Mouse (Mus musculus) monocyte, adult 2 months (primary cell): ENCODE measurements around the gene Atp7a.
A peak's percentile ranks its signal among the peaks of the same experiment; 100 is the strongest.

Experiments used
- DNase-seq, 2 experiments: peaks; one replicate each; pipeline ENCODE4 v3.0.0; 2022; ENCODE audit warnings: low spot score in 2 of 2, low read depth in 1 of 2

Atp7a gene

DNA sequence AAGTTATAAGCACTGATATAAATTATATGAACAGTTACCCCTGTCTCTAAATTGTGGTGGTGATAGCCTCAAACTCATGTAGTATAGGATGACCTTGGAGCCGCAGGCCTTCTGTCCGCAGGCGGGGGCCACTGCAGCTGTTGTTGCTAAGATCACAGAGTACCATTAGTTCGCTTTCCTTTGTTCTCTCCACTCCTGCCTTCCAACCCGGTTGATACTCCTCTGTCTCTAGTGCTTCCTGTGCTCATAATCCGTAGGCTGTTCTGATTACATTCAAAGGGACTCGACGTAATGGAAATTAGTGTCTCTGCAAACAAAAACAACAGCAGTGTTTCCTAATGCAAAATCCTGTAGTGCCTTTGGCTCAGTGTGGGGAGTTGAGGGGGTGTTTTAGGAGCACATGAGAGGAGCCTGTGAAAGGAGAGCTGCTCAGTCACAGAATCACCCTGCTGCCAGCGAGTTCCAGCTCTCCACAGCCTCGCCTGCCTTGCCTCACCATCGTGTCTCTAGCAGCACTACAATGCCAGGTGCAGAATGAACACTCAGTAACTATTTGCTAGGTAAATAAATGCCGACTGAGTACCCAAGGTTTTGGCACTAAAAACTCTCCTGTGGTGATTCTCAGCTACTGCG, 53.9 kb downstream of the Atp7a start:
- DNase-seq = no peak

DNA sequence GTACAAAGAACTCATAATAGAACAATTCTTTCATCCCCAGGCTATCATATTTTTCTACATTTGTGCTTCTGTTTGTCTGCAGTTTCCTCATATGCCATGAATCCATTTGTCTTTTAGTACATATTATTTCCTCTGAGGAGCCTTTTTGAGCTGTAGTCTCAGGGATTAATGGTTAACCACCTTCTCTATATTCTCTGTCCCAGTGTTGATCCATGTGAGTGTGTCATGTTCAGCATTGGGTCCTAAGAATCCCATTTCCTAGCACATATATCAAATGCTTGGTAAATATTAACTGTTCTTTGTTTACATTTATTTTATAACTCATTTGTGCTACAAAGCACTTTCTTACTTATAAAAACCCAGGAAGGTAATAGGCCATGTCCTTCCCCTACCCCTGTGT, 55.4 kb downstream of the Atp7a start:
- no peak for DNase-seq

DNA sequence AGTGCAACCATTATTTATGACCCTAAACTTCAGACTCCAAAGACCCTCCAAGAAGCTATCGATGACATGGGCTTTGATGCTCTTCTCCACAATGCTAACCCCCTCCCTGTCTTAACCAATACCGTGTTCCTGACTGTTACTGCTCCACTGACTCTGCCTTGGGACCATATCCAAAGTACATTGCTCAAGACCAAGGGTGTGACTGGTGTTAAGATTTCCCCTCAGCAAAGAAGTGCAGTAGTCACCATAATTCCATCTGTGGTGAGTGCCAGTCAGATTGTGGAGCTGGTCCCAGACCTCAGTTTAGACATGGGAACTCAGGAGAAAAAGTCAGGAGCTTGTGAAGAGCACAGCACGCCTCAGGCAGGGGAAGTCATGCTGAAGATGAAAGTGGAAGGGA, 58.1 kb downstream of the Atp7a start:
- no peak for DNase-seq

DNA sequence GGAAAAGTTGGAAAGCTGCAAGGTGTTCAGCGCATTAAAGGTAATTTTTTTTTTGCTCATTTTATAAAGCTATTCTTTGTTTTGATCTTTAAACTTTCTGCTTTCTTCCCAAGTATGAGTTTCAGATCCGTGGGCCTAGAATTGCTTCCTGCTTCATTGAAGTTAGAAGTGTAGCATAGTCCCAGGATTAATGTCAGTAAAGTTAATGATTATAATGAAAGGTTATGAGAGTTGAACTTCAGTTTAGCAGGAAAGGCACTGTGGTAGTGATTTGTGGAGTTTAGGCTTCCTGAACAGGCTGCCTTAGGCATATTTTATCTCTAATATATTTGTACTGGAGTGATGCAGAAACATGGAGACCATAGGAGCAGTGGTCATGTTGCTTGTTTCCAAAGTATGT, 58.5 kb downstream of the Atp7a start:
- DNase-seq = no peak

DNA sequence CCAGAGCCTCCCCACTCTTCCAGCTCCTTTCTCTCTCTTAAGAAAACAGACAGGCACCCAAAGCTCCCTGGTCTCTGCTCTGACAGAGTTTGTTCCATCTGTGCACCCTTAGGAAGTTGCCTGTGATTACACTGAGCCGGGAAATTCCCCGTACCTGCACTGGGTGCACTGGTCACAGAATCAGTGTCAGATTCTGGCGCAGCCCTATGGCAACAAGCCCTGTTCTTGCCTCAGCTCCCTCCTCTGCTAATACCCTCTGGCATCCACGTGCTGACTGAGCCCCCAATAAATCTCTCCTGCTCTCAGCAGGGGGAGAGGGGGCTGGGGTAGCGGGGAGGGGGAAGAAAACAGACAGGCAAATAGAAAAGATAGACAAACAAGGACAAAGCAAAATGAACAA, 65.9 kb downstream of the Atp7a start:
- no peak for DNase-seq

DNA sequence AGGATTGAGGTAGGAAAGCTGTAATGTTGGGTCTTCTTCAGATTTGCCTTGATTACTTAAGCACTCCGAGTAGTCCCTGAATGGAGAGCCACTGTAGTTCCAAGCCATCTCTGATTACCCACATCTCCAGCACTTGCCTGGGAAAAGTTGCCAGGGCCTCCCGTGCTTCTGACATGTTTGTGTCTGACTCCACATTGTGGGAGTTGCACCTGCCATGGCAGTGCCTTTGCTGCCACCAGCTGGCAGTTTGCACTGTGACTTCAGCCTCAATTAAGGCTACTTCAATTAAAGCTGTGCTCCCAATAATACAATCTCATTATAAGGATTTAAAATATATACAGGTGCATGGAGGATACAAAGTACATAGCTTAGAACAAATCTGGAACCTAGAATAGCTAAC, 78.4 kb downstream of the Atp7a start:
- no peak for DNase-seq

DNA sequence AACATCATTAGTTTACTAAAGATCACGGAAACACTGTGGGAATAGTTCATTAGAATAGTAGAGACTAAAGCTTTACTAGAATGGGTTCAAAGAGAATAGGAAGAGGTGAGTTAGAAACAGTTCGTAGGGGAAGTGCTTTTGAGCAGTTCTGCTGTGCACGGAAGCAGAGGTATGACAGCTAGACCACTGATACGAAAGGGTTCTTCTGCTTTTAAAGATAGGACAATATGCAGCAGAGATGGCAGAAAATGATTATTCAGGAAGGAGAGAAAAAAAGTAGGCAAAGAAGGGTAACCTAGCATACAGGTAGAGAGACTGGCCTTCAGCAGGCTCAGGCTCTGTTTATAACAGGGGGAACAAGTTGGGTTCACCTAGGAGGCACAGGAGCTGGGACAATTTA, 86.8 kb downstream of the Atp7a start:
- DNase-seq = no peak

DNA sequence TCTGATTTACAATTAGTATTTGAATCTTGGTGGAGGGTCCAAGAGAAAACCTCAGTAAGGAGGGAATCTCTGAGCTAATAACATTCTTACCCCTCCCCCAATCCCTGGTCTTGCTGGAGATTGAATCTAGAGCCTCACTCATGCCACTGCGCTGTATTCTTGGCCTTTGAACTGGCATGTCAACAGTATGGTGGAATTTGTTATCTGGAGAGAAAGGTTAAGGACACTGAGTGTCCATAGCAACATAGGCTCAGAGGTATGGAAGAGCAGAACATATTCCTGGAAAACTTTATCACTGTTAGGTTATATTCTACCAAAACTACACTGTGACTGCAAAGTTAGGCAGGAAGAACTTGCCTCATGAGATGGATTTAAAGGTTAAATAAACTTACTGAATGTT, 87.6 kb downstream of the Atp7a start:
- DNase-seq = no peak

DNA sequence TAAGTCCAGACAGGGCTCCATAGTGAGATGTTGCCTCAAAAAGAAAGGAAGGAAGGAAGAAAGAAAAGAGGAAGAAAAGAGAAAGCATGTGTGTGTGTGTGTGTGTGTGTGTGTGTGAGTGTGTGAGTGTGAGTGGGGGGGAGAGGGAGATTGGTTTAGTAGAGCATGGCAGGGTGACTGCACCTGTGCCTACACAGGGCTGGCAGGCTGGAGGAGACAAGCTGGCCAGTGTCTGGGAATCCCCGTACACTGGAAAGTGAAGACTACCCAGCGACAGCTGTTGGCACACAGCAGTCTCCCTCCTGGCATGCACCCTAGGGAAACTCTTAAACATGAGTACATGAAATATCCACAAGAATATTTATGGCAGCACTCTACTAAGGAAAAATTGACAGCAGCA, 95.7 kb downstream of the Atp7a start:
- no peak for DNase-seq

DNA sequence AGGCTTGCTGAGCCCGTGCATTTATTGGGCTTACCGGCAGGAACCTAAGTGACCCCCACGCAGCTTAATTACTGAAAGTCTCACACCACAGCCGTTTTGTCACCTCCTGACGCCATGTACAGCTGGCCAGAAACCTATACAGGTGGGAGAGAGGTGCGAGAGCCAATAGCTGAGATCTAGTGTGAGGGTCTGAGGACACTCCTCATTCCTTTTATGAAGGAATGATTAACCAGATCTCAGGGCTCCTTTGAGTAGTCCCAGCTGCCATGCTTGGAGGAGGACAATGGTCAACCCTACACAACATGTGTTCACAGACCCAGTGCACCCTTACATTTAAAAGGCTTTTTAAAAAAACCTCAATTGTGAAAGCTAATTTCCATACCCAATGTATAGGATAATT, 101.2 kb downstream of the Atp7a start:
- DNase-seq = no peak

DNA sequence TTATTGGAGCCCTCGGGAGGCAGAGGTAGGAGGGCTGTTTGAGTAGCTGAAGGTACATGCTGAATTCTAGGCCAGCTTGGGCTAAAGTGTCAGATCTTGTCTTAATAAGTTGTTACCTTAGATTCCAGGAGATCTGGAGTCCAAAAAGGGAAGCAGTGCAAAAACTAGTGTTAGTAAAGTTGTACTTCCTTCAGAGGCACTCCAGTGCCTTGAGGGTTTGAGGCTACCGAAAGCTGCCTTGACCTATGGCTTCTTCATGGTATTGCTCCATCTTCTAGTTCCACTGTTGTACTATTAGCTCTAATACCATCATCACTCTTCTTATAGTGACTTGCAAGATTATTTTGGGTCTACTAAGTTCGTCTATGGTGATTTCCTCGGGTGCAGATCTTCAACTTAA, 102.8 kb downstream of the Atp7a start:
- no peak for DNase-seq

DNA sequence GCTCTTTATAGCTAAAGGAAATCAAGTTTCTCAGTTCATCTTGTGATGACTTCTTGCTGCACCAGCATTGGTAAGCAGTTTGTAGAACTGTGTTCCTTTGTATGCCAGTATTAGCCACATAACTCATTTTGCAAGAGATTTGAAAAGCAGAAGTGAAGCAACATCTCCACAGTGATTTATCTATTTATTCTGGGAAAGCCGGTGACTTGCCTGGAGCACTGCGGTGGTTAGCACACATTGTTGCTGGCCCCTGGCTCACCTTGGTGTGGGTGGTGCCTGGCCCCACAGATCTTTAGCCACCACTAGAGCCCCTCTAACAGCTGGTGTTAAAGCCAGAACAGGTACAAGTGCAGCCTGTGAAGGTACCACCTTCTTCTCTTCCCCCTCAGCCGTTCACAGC, 107.8 kb downstream of the Atp7a start:
- DNase-seq = peak in 1 of 2 experiments; percentile 23

DNA sequence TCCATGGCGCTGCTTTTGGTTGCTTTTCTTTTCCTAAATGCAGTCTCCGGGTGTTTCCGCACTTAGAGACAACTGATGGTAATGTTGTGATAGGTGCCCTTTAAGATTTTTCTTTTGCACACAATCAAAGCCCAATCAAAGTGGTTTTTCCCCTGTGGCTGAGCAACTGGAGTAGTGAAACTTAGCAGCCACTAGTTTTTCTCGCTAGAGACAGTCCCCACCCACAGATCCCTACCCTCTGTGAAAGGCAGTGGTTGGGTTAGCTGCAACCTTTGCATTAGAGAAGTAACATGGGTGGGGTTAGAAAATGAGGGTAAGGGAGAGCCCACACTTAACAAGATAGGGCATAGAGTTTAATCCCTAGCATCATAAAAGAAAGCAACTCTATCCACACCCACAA, 108.4 kb downstream of the Atp7a start:
- peak in 1 of 2 experiments; percentile 34 for DNase-seq

DNA sequence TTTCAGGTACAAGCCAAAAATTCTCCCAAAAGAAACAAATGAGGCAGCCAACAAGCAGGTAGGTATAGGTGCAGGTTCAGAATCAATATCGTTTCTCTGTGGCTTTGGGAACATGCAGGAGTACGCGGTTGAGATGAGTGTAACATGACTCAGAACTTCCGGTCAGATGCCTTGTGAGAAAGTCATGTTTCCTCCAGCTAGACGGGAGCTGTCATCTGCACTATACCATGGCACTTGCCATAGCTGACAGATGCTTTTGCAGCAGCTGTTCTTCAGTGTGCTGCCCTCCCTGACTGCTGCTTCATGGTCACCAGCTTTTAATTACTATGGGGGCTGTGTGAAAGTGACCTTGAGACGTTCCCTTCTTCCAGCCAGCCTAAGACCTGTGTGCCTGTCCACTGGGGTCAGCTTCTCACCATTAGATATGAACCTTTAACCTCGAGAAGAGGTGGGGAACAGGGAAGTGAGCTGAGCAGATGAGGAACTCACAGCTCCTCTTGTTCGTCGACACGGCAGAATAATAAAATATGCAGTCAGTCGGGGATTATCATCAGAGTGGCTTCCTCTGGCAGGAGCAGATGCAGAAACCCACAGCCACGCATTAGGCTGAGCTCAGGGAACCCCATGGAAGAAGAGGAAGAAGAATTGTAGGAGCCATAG, 109.0 kb downstream of the Atp7a start:
- peak; percentile 48 to 65 for DNase-seq

DNA sequence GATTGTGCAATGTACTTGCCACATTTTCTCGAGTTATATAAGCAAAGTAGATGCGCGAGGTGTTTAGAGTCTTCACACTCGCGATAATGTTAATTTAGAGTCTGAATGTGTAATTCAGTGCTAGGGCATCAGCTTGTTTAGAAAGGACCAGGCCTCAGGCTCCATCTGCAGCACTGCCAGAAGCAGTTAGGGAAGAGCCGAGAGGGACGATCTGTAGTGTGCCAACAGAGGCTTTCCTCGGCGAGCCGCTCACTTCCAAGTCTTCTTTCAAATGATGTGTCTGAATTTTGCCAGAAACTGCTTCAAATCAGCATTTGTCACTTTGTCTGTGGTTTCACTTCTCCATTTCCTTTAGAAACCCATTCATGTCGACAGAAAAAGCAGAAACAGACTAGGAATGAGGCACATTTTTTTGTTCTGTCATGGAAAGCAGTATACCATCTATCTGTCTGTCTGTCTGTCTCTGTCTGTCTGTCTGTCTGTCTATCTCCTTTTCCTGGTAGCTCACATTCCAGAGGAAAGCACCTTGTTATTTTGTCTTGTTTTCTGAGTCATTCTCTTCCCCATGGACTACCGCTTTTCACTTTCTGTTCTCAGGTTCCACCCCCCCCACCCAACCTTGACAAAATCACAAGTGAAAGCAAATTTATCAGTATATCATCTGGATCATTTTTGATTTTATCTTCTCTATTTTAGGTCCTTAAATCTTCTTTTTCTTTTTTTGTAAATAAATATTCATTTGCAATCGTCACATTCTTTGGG, 112.4 kb downstream of the Atp7a start:
- no peak for DNase-seq

DNA sequence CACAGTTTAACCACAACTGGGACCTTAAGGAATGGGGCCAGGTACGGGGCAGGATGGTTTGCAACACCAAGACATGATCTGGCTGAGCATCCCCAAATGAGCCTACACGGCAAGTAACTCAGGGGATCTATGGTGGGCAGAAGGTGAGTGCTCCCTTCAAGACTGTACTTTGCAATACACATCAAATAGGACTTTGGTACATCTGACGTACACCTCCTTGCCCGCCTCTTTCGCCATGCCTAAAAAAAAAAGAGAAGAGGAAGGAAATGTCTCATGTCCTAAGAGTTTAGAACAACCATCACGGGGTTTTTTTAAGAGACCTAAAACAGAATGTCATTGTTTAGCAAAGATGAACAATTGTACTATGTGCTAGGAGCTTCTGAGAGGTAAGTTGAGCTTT, 115.9 kb downstream of the Atp7a start, which contains the start of gene Tlr13:
Tlr13 (plus strand) TSS at position 269 of the 400 bp plus-strand sequence.
- DNase-seq = no peak

DNA sequence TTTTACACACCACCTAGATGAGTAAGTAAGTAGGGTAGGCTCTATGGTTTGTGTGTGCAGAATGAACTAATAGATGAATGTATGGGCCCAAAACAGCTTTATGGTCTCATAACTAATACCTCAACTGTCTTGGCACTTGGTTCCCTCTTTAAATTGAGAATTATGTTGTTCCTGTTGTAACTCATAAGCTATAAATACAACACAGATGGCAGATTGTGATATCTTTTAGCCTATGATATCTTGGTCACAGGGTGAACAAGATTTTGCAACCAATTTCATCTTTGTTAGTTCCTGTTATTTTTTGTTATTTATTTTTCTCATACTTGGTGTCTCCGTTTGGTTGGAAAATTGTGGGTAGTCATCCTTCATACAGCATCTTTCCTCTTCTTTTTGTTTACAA, 121.1 kb downstream of the Atp7a start:
- no peak for DNase-seq

DNA sequence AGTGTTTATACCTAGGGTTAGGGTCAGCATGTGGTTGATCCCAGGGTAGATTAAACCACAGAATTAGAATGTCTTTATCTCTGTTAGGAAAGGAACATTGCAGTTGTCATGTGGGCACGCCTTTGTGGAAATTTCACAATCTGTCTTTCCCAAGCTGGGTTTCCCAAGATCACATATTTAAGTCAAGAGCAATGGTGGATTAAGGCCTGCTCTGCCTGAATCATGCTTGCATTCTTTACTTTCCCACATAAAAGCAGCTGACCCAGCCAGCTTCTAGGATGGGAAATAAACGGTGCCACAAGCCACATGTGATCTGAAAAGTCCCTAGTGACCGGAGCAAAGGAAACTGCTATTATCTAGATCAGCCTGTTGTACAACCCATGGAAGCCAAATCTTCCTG, 122.4 kb downstream of the Atp7a start:
- DNase-seq = no peak

DNA sequence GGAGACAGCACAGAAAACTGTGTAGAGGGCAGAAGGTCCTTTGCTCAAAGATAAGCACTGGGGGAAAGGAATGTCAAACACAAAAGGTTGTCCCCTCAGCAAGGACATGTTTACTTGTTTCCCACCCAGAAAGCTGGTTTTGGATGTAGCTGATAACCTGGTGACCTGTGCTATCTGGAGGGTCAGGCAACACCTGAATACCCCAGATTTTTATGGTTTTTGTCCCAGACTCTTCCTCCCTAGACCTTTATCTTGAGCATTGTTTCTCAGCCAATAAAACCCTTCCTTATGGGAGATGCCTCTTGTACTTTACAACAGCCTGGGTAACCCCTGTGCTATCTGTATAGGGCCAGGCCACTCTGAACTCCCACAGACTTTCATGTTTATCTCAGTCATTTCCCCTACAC, 127.1 kb downstream of the Atp7a start:
- no peak for DNase-seq

DNA sequence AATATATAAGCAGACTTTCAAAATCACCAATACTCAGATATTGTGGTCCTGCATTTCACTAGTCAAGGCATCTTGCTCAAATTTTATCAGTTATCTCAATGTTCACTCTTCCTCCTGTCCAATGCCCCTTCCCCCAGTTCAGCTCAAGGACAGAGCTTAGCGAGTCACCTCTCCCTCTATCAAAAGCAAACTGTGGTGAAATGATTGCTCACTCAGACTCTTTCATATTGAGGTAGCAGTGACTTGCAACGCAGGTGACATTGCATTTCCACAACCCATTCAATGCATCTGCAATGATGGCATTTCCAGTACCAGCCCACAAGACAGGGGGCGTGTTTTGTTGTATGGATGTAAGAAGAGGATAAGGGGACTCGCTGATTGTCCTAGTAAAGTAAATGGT, 128.8 kb downstream of the Atp7a start:
- DNase-seq = no peak

DNA sequence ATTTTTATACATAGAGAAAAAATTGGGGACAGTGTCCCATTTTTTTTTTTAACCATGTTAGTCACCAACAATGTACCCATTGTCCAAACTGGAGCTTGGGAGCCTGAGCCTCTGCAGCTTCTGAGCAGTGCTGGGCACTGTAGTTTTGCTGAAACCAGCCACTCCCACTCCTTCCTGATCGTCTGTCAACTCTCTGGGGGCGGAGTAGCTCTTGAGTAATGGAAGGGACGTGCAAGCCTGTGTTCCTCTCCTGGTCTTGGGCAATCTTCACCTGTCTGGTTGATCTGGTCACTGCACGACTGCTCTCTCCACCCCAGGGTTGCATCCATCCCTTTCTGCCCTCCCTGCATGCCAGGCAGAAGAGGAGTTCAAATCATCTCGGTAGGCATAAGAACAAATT, 136.9 kb downstream of the Atp7a start:
- DNase-seq = no peak

DNA sequence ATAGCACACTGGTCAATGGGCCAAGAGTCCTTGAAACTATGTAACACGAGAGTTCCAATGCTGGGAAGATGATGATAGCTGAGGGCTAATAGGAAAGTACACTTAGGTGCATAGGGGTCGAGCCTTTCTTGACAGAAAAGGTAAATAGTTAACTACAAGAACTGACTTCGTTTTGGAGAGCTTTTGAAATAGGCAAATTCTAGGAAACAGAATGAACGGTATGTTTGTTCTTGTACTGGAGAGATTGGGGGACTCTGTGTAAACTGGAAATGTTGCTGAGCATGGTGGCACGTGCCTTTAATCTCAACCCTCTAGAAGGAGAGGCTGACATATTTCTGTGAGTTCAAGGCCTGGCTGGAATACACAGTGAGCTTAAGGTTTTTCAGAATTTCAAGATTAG, 137.5 kb downstream of the Atp7a start:
- no peak for DNase-seq
